Mouse (Mus musculus) mouse embryonic stem cell (cell line): ENCODE data around the gene Cdc34.

ENCODE experiments used
- in situ Hi-C, 2 experiments: fragments of 300-500 bp; cut with MboI; formaldehyde crosslinking; loops; 1 replicate in 1 of 2; 3 replicates in 1 of 2; pipeline ENCODE4 v1.14.3; 2019 to 2020; ENCODE audit warnings: low sequenced_read_pairs in 2 of 2, low pct_unique_long_range_greater_than_20kb in 1 of 2, mixed read lengths in 1 of 2; ENCODE audit not compliant: unreplicated experiment in 1 of 2

The Cdc34 gene

GRCm38 (mm10) chr10:79707162-79707561, 25.2 kb downstream of the Cdc34 start:
- in situ Hi-C loops = no loop called here

- in situ Hi-C loops = no loop called here
Measured at GRCm38 (mm10) chr10:79707759-79708158, 25.8 kb downstream of the Cdc34 start.

GRCm38 (mm10) chr10:79708668-79709067, 26.7 kb downstream of the Cdc34 start:
- in situ Hi-C loops = no loop called here

GRCm38 (mm10) chr10:79709307-79709706, 27.3 kb downstream of the Cdc34 start:
- in situ Hi-C loops = no loop called here

- in situ Hi-C loops = no loop called here
Measured at GRCm38 (mm10) chr10:79712029-79712428, 30.0 kb downstream of the Cdc34 start.

GRCm38 (mm10) chr10:79712499-79713126, 30.6 kb downstream of the Cdc34 start:
- in situ Hi-C loops = no loop called here

GRCm38 (mm10) chr10:79713163-79713562, 31.2 kb downstream of the Cdc34 start:
- in situ Hi-C loops = no loop called here

- in situ Hi-C loops = no loop called here
Measured at GRCm38 (mm10) chr10:79714996-79715395, 33.0 kb downstream of the Cdc34 start.

- in situ Hi-C loops = no loop called here
Measured at GRCm38 (mm10) chr10:79716254-79716987, 34.4 kb downstream of the Cdc34 start, which contains the start of gene Hcn2. TSS of gene Hcn2 (plus strand) at chr10:79716634.

- in situ Hi-C loops = no loop called here
Measured at GRCm38 (mm10) chr10:79716988-79717355, 35.0 kb downstream of the Cdc34 start.

- in situ Hi-C loops = no loop called here
Measured at GRCm38 (mm10) chr10:79717640-79718357, 35.8 kb downstream of the Cdc34 start.

- in situ Hi-C loops = no loop called here
Measured at GRCm38 (mm10) chr10:79721089-79721488, 39.1 kb downstream of the Cdc34 start.

GRCm38 (mm10) chr10:79723047-79723446, 41.1 kb downstream of the Cdc34 start:
- in situ Hi-C loops = no loop called here

GRCm38 (mm10) chr10:79723692-79724091, 41.7 kb downstream of the Cdc34 start:
- in situ Hi-C loops = no loop called here

GRCm38 (mm10) chr10:79726090-79726489, 44.1 kb downstream of the Cdc34 start:
- in situ Hi-C loops = no loop called here

- in situ Hi-C loops = no loop called here
Measured at GRCm38 (mm10) chr10:79728323-79729249, 46.6 kb downstream of the Cdc34 start.

GRCm38 (mm10) chr10:79729357-79729965, 47.5 kb downstream of the Cdc34 start:
- in situ Hi-C loops = no loop called here

GRCm38 (mm10) chr10:79732500-79732899, 50.5 kb downstream of the Cdc34 start:
- in situ Hi-C loops = no loop called here
